Mouse (Mus musculus) megakaryocyte, embryonic 14.5 days (primary cell): ENCODE measurements around the gene Pde11a.

Source experiments
- FLI1 ChIP-seq: IDR thresholded peaks from 2 replicates; pipeline ENCODE4 v1.6.1; 2012; ENCODE audit warnings: low read length, inconsistent platforms, mixed read lengths
- GATA1 ChIP-seq: IDR thresholded peaks from 3 replicates; pipeline ENCODE4 v1.6.1; 2012; ENCODE audit warnings: mixed read lengths, low read length, inconsistent platforms, borderline replicate concordance

GRCm38 (mm10) chr2:76215219-76215618 lies 123.4 kb downstream of the Pde11a start:
- TF ChIP-seq GATA1 (no peak), FLI1 (no peak)
